Mouse (Mus musculus): Measurements from ENCODE around the gene Epha5.

The Epha5 gene

GRCm38 (mm10) chr5:84313619-84314018 lies 103.6 kb downstream of the Epha5 start:
- no peak for DNase-seq (ENCODE audit: low spot score in 2 of 2)

- no peak for DNase-seq (ENCODE audit: low spot score in 2 of 2)
Measured at GRCm38 (mm10) chr5:84298878-84299736, 118.1 kb downstream of the Epha5 start.

- no peak for DNase-seq (ENCODE audit: low spot score in 2 of 2)
Measured at GRCm38 (mm10) chr5:84289429-84289977, 127.7 kb downstream of the Epha5 start.

GRCm38 (mm10) chr5:84281290-84282017 lies 135.7 kb downstream of the Epha5 start:
- DNase-seq (ENCODE audit: low spot score in 2 of 2): no peak

GRCm38 (mm10) chr5:84276996-84277395 lies 140.2 kb downstream of the Epha5 start:
- DNase-seq (ENCODE audit: low spot score in 2 of 2): no peak

- no peak for DNase-seq (ENCODE audit: low spot score in 2 of 2)
Measured at GRCm38 (mm10) chr5:84265407-84265806, 151.8 kb downstream of the Epha5 start.

GRCm38 (mm10) chr5:84263999-84264398 lies 153.2 kb downstream of the Epha5 start:
- DNase-seq (ENCODE audit: low spot score in 2 of 2): no peak

GRCm38 (mm10) chr5:84229971-84230370 lies 187.2 kb downstream of the Epha5 start:
- no peak for DNase-seq (ENCODE audit: low spot score in 2 of 2)

- DNase-seq (ENCODE audit: low spot score in 2 of 2): no peak
Measured at GRCm38 (mm10) chr5:84208609-84209008, 208.6 kb downstream of the Epha5 start.

- DNase-seq (ENCODE audit: low spot score in 2 of 2): no peak
Measured at GRCm38 (mm10) chr5:84193348-84193747, 223.8 kb downstream of the Epha5 start.

GRCm38 (mm10) chr5:84184189-84184588 lies 233.0 kb downstream of the Epha5 start:
- no peak for DNase-seq (ENCODE audit: low spot score in 2 of 2)

- DNase-seq (ENCODE audit: low spot score in 2 of 2): no peak
Measured at GRCm38 (mm10) chr5:84153095-84153494, 264.1 kb downstream of the Epha5 start.

- no peak for DNase-seq (ENCODE audit: low spot score in 2 of 2)
Measured at GRCm38 (mm10) chr5:84142138-84142537, 275.0 kb downstream of the Epha5 start.

GRCm38 (mm10) chr5:84095947-84096346 lies 321.2 kb downstream of the Epha5 start:
- DNase-seq (ENCODE audit: low spot score in 2 of 2): no peak

GRCm38 (mm10) chr5:84081321-84081720 lies 335.9 kb downstream of the Epha5 start:
- no peak for DNase-seq (ENCODE audit: low spot score in 2 of 2)

GRCm38 (mm10) chr5:84070976-84071375 lies 346.2 kb downstream of the Epha5 start:
- no peak for DNase-seq (ENCODE audit: low spot score in 2 of 2)

GRCm38 (mm10) chr5:84053880-84054279 lies 363.3 kb downstream of the Epha5 start:
- DNase-seq (ENCODE audit: low spot score in 2 of 2): no peak

- no peak for DNase-seq (ENCODE audit: low spot score in 2 of 2)
Measured at GRCm38 (mm10) chr5:84037250-84037963, 379.8 kb downstream of the Epha5 start.

Data from urinary bladder, postnatal 36 days (tissue).